Mouse (Mus musculus) kidney, embryonic 15.5 days (tissue): ENCODE data around the gene Pdk1. TPM values are rescaled to one million over a fixed set of nuclear protein-coding genes. Genes with fewer than 3 reads are reported as not detected.
A peak's percentile ranks its signal among the peaks of the same experiment; 100 is the strongest.

ENCODE experiments used
- ATAC-seq: fragments of 200-750 bp; cut with Nextera tagmentation; replicated peaks from 2 replicates; pipeline ENCODE4 v1.8.0; 2017; ENCODE audit warnings: moderate TSS enrichment; ENCODE audit not compliant: low FRiP score
- H3K27ac ChIP-seq: fragments of 300-500 bp; sonication (generic); 2 replicates; pipeline ENCODE4 v1.5.1; 2015; ENCODE audit warnings: mild to moderate bottlenecking, inconsistent platforms
- H3K27me3 ChIP-seq: fragments of 300-500 bp; sonication (generic); 2 replicates; pipeline ENCODE4 v1.6.1; 2015; ENCODE audit warnings: inconsistent platforms
- H3K36me3 ChIP-seq: fragments of 300-500 bp; sonication (generic); 2 replicates; pipeline ENCODE4 v1.6.1; 2015; ENCODE audit warnings: inconsistent platforms
- H3K4me1 ChIP-seq: fragments of 300-500 bp; sonication (generic); 2 replicates; pipeline ENCODE4 v1.6.1; 2015; ENCODE audit warnings: inconsistent platforms
- H3K4me2 ChIP-seq: fragments of 300-500 bp; sonication (generic); 2 replicates; pipeline ENCODE4 v1.6.1; 2015; ENCODE audit warnings: moderate library complexity, mild to moderate bottlenecking, inconsistent platforms
- H3K4me3 ChIP-seq: fragments of 300-500 bp; sonication (generic); replicated peaks from 2 replicates; pipeline ENCODE4 v1.5.1; 2015; ENCODE audit warnings: mild to moderate bottlenecking, inconsistent platforms
- H3K9ac ChIP-seq: fragments of 300-500 bp; sonication (generic); 2 replicates; pipeline ENCODE4 v1.6.1; 2015; ENCODE audit warnings: mild to moderate bottlenecking, inconsistent platforms
- H3K9me3 ChIP-seq: fragments of 300-500 bp; sonication (generic); replicated peaks from 2 replicates; pipeline ENCODE4 v1.6.1; 2016; ENCODE audit warnings: inconsistent platforms
- WGBS: fragments of 180-500 bp; shearing (Covaris S2); methylation state at CpG from one replicate; pipeline ENCODE4 v1.1.7; 2015; ENCODE audit warnings: mixed read lengths; 5-methylcytosine and 5-hydroxymethylcytosine counted together
- polyA plus RNA-seq: library from polyadenylated mRNA; unstranded; fragments of >200 nt; fragmentation: Nextera tagmentation; extraction: Ambion mirVana; gene quantifications from 2 replicates; pipeline ENCODE4 v1.2.1, GENCODE M21; 2015

Pdk1 gene
- polyA plus RNA-seq, 1 experiment from 2014 or later: 44.4 TPM

GRCm38 (mm10) chr2:71877865-71878264 is 4.8 kb downstream of the Pdk1 start:
- WGBS: 95% methylated on average over 4 of the region's 4 CpGs

GRCm38 (mm10) chr2:71878441-71878840 is 5.4 kb downstream of the Pdk1 start:
- 69% methylated on average over 2 of the region's 2 CpGs for WGBS

More at GRCm38 (mm10) chr2:71877865-71878264, 4.8 kb downstream of the Pdk1 start:
- no peak overlapping the region for H3K4me2 ChIP-seq
- H3K4me3 ChIP-seq: no peak overlapping the region
- no peak overlapping the region for H3K9ac ChIP-seq
- ATAC-seq: no peak
- H3K36me3 ChIP-seq: peaks cover 17% of the 10 kb centered on the region
- no peaks in the 10 kb centered on the region for H3K27me3 ChIP-seq
- H3K9me3 ChIP-seq: no peaks in the 10 kb centered on the region
- peaks cover 17% of the 10 kb centered on the region for H3K4me1 ChIP-seq
- no peak overlapping the region for H3K27ac ChIP-seq

GRCm38 (mm10) chr2:71878943-71879342 is 5.9 kb downstream of the Pdk1 start:
- no peaks in the 10 kb centered on the region for H3K9me3 ChIP-seq
- H3K36me3 ChIP-seq: peaks cover 27% of the 10 kb centered on the region
- H3K4me1 ChIP-seq: peaks cover 13% of the 10 kb centered on the region
- no peak for ATAC-seq
- H3K4me3 ChIP-seq: no peak overlapping the region
- no peak overlapping the region for H3K4me2 ChIP-seq
- H3K27me3 ChIP-seq: no peaks in the 10 kb centered on the region
- H3K9ac ChIP-seq: no peak overlapping the region
- H3K27ac ChIP-seq: no peak overlapping the region

More at GRCm38 (mm10) chr2:71878441-71878840, 5.4 kb downstream of the Pdk1 start:
- no peak for ATAC-seq
- Histone ChIP-seq H3K4me3 (no peak overlapping the region), H3K4me1 (peaks cover 17% of the 10 kb centered on the region), H3K36me3 (peaks cover 23% of the 10 kb centered on the region), H3K4me2 (no peak overlapping the region), H3K9ac (no peak overlapping the region), H3K9me3 (no peaks in the 10 kb centered on the region), H3K27me3 (no peaks in the 10 kb centered on the region), H3K27ac (no peak overlapping the region)

- no peaks in the 10 kb centered on the region for H3K4me1 ChIP-seq
- H3K9me3 ChIP-seq: no peaks in the 10 kb centered on the region
- H3K9ac ChIP-seq: no peak overlapping the region
- no peak for ATAC-seq
- H3K4me3 ChIP-seq: no peak overlapping the region
- 89% methylated on average over 19 of the region's 19 CpGs for whole genome bisulfite sequencing
- H3K27ac ChIP-seq: no peak overlapping the region
- peaks cover 57% of the 10 kb centered on the region for H3K36me3 ChIP-seq
- H3K4me2 ChIP-seq: no peak overlapping the region
- no peaks in the 10 kb centered on the region for H3K27me3 ChIP-seq
These were observed 10.1 kb downstream of the Pdk1 start for GRCm38 (mm10) chr2:71882914-71883651.

- ATAC-seq: no peak
- WGBS: 96% methylated on average over 4 of the region's 4 CpGs
These were observed 14.2 kb downstream of the Pdk1 start for GRCm38 (mm10) chr2:71887269-71887668.

GRCm38 (mm10) chr2:71888437-71888836 is 15.4 kb downstream of the Pdk1 start:
- Histone ChIP-seq H3K4me1 (no peaks in the 10 kb centered on the region), H3K4me2 (no peak overlapping the region), H3K27ac (no peak overlapping the region), H3K9ac (no peak overlapping the region), H3K4me3 (no peak overlapping the region), H3K9me3 (no peaks in the 10 kb centered on the region), H3K36me3 (peaks cover 63% of the 10 kb centered on the region), H3K27me3 (no peaks in the 10 kb centered on the region)
- WGBS: 82% methylated on average over 4 of the region's 4 CpGs
- no peak for ATAC-seq

More at GRCm38 (mm10) chr2:71887269-71887668, 14.2 kb downstream of the Pdk1 start:
- Histone ChIP-seq H3K27ac (no peak overlapping the region), H3K4me1 (no peaks in the 10 kb centered on the region), H3K9me3 (no peaks in the 10 kb centered on the region), H3K4me3 (no peak overlapping the region), H3K9ac (no peak overlapping the region), H3K27me3 (no peaks in the 10 kb centered on the region), H3K36me3 (peaks cover 61% of the 10 kb centered on the region), H3K4me2 (no peak overlapping the region)

GRCm38 (mm10) chr2:71891536-71891935 is 18.5 kb downstream of the Pdk1 start:
- Histone ChIP-seq H3K9ac (no peak overlapping the region), H3K36me3 (peaks cover 50% of the 10 kb centered on the region), H3K27me3 (no peaks in the 10 kb centered on the region), H3K4me2 (no peak overlapping the region), H3K9me3 (no peaks in the 10 kb centered on the region), H3K4me3 (no peak overlapping the region), H3K4me1 (no peaks in the 10 kb centered on the region; the same call in 1 of the 2 replicates), H3K27ac (no peak overlapping the region)
- no peak for ATAC-seq
- WGBS: 88% methylated on average over 2 of the region's 2 CpGs

- peaks cover 39% of the 10 kb centered on the region for H3K36me3 ChIP-seq
- H3K4me2 ChIP-seq: no peak overlapping the region
- no peaks in the 10 kb centered on the region for H3K27me3 ChIP-seq
- ATAC-seq: no peak
- no peaks in the 10 kb centered on the region for H3K9me3 ChIP-seq
- no peak overlapping the region for H3K4me3 ChIP-seq
- peaks cover 13% of the 10 kb centered on the region for H3K4me1 ChIP-seq
- 83% methylated on average over 7 of the region's 7 CpGs for WGBS
- H3K27ac ChIP-seq: no peak overlapping the region
- H3K9ac ChIP-seq: no peak overlapping the region
These were observed 19.8 kb downstream of the Pdk1 start for GRCm38 (mm10) chr2:71892741-71893349.

- H3K36me3 ChIP-seq: peaks cover 30% of the 10 kb centered on the region
- no peak for ATAC-seq
- WGBS: 92% methylated on average over 13 of the region's 13 CpGs
- no peak overlapping the region for H3K9ac ChIP-seq
- H3K4me3 ChIP-seq: no peak overlapping the region
- H3K4me1 ChIP-seq: peaks cover 15% of the 10 kb centered on the region
- H3K27ac ChIP-seq: no peak overlapping the region
- no peaks in the 10 kb centered on the region for H3K27me3 ChIP-seq
- no peak overlapping the region for H3K4me2 ChIP-seq
- H3K9me3 ChIP-seq: no peaks in the 10 kb centered on the region
These were observed 22.7 kb downstream of the Pdk1 start for GRCm38 (mm10) chr2:71895596-71896286.

- ATAC-seq: peak; percentile 52; the same call in 1 of the 2 replicates
- H3K36me3 ChIP-seq: peaks cover 33% of the 10 kb centered on the region
- peak overlapping the region; percentile 55 for H3K27ac ChIP-seq
- no peaks in the 10 kb centered on the region for H3K9me3 ChIP-seq
- no peaks in the 10 kb centered on the region for H3K27me3 ChIP-seq
- H3K4me1 ChIP-seq: peaks cover 15% of the 10 kb centered on the region
- H3K4me2 ChIP-seq: peak overlapping the region; percentile 22; the same call in 1 of the 2 replicates
- 41% methylated on average over 12 of the region's 12 CpGs for WGBS
- no peak overlapping the region for H3K9ac ChIP-seq
- no peak overlapping the region for H3K4me3 ChIP-seq
These were observed 24.4 kb downstream of the Pdk1 start for GRCm38 (mm10) chr2:71897420-71897819.

GRCm38 (mm10) chr2:71898335-71898856 is 25.4 kb downstream of the Pdk1 start:
- Histone ChIP-seq H3K4me1 (peaks cover 15% of the 10 kb centered on the region), H3K4me2 (no peak overlapping the region), H3K9me3 (no peaks in the 10 kb centered on the region), H3K27me3 (no peaks in the 10 kb centered on the region), H3K27ac (no peak overlapping the region), H3K9ac (no peak overlapping the region), H3K36me3 (peaks cover 23% of the 10 kb centered on the region), H3K4me3 (no peak overlapping the region)
- WGBS: 53% methylated on average over 8 of the region's 8 CpGs
- ATAC-seq: no peak

- Histone ChIP-seq H3K4me3 (no peak overlapping the region), H3K4me2 (no peak overlapping the region), H3K27me3 (no peaks in the 10 kb centered on the region), H3K27ac (no peak overlapping the region), H3K4me1 (peaks cover 15% of the 10 kb centered on the region), H3K9ac (no peak overlapping the region), H3K36me3 (peaks cover 21% of the 10 kb centered on the region), H3K9me3 (no peaks in the 10 kb centered on the region)
- 90% methylated on average over 15 of the region's 15 CpGs for WGBS
- ATAC-seq: no peak
These were observed 26.9 kb downstream of the Pdk1 start for GRCm38 (mm10) chr2:71899886-71900285.
